Mouse (Mus musculus): Measurements from ENCODE around the gene Klra1.
"Not testable (repeated sequence)": the region's sequence is repeated elsewhere in the genome, so short reads cannot be mapped to it uniquely, and the experiment has no call there.

The Klra1 gene

DNA sequence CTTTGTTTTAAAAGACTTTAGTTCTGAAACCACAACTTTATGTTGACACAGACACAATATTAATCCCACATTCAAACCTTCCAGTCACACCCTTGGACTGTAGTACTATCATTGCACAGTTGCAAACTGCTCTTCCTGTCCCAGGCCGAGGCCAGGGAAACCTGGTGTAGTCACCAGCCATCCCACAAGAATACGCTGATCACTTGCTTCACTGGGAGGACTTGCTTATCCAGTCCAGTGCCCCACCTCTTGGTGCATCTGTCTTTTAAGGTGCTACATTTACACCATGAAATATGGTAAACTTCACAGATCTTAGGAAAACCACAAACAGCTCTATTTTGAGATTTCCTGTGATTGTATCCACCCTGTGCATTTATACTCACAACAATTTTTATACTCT, at the start of gene Klra1:
TSS of gene Klra1 (minus strand) at position 125 of the 400 bp plus-strand sequence.
- DNase-seq: no peak

DNA sequence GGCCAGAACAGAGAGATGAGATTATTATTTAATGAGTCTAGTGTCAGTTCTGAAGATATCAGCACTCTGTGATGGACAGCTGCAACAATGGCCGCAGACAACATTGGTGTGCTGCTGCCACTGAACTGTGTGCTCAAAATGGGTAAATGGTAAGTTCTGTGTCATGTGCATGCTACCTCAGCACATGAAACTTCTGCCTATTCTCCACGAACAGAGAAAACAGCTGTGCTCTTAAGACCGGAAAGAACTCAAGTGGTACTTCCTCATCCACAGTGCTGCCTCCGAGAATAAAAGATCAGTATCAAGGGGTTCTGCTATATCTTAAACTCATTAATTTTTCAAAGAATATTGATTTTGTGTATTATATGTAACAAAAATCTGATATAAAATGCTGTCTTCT, 42.8 kb upstream of the Klra1 start:
- DNase-seq: no peak

DNA sequence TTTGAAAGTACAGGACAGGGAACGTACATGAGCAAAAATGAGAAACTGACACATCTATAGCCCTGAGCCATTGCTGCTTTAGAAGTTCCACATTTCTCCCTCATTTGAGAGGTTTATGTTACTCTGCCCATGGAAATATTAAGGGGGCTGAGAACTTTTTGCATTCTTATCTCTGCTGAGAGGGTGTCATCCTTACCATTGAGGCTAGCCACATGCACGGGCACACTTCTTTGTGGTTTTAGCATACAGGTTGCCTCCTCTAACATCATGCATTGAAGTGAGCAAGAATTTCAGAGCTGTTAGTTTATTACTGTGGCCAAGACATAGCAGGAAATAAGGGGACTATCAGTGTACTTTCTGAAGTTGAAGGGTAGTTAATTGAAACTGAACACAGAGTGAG, 32.5 kb upstream of the Klra1 start:
- no peak for DNase-seq

DNA sequence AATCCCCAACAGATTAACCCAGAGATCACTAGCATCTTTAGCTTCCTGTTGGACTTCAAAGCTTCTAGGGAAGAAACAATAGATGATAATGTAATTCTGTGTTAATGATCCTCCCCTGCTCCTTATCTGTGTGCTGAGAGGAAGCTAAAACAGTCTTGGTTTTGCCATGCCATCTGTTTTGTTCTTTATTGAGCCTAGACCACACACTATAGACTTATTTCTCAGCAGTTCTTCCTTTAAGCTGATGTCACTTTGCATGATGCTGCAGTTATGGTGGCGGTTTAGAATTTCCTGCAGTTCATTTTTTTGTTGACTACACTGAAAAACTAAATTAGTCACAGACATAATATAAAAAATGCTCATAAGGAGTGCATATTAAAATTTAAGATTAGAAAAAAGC, 18.2 kb upstream of the Klra1 start:
- DNase-seq: no peak

DNA sequence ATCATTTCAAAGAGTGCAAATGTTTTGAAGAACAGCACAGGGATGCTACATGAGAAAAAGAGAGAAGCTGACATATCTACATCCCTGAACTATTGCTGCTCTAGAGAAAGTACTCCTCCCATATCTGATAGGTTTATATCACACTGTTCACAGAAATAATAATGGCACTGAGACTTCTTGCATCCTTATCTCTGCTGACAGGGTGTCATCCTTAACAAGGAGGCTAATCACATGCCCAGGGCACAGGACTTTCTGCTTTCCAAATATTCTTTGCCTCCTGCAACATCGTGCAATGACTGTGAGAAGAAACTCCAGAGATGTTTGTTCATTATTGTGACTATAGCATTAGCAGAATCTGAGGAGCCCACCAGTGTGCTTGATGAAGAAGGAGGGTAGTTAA, 871 bp downstream of the Klra1 start:
- DNase-seq: no peak

DNA sequence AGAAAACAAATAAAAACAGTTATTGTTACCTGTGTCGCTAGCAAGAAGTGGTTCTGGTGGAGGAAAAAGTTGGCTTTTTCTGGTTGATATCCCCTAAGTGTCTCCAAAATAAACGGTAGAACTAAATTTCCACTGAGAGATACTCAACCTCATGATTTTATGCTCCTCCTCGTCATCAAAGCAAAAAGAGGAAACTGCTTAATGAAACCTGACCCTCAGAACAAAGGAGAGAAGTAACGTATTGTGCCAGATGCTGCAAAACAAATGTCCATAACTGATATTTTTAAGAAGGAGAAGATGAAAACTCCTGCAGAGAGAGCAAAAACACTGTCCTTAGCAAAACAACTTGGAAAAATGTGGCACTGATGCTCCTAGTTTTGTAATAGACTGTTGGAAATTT, 4.3 kb downstream of the Klra1 start:
- DNase-seq: no peak

DNA sequence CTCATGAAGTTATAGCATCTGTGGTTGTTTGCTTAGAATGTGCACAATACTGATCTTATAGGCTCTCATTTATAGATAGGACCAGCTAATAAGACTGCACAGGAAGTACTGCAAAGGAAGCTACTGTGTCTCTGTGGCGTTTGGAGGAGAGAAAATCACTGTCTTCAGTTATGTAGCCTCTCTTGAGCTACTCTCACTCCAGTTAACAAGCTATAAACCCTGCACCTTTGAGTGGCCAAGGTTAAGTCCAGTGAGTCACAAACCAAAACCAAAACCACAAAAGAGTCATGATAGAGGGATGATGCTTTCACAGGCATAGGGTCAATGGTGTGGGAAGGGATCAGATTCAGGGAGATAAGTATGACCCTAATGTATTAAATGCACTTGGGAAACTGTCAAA, 41.3 kb downstream of the Klra1 start:
- not testable (repeated sequence) for DNase-seq

DNA sequence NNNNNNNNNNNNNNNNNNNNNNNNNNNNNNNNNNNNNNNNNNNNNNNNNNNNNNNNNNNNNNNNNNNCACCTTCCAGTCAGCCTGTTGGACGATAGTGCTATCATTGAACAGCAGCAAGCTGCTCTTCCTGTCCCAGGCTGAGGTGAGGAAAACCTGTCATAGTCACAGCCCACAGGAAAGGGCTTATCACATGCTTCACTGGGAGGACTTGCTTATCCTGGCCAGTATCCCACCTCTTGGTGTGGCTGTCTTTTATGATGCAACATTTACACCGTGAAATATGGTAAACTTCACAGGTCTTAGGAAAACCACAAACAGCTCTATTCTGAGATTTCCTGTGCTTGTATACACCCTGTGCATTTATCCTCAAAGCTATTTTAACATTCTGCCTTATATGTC, 44.7 kb downstream of the Klra1 start:
- DNase-seq: not testable (repeated sequence)

DNA sequence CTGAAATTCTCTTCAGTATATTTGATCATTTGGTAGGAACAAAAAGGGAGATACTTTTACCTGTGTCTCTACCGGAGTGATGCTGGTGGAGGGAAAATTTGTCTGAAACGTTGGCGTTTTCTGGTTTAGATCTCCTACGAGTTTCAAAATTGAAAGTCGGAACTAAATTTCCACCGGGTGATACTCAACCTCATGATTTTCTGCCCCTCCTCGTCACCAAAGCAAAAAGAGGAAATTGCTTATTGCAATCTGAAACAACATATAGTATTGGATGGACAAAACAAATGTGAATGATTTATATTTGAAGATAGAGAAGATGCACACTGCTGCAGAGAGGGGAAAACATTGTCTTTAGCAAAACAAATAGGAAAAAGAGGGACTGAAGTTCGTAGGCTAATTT, 49.3 kb downstream of the Klra1 start, which contains the start of gene Klra3:
TSS of gene Klra3 (minus strand) at position 164 of the 400 bp plus-strand sequence.
- DNase-seq: no peak
